In the genomic region with DNA sequence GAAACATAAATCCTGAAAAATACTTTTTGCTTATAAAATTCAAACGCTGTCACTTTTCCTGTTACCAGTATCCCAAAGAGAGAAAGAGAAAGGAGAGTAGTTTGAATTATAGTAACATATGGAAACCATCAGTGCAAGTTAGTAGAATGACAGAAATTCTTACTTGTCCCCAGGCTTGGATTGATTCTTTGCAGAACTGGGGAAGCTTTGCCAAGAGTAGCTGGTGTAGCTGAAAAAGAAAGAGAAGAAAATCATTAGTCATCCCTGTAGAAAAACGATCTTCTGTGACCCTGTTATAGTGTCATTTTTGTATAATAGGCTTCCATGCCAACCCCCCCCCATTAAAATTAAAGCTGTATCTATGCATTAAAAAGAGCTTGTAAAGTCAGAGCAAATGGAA, we compare ENCODE assay signal across 15 mouse cellular contexts.
DNase-seq lines count a peak whose midpoint lies in the region; ATAC-seq and TF ChIP-seq lines count a peak whose summit lies in the region.
"Had no signal": no experiment of that assay in that cellular context is flagged by ENCODE, and none has a peak within 500 bp of the region (broad histone marks: within the 10 kb centered on the region; RNA-seq: fewer than 3 reads in every experiment).

No protein-coding gene starts in this region.

- peaks cover 16% of the 10 kb centered on the region for H3K4me1 ChIP-seq in lung, embryonic 15.5 days
- no peaks in the 10 kb centered on the region for H3K4me1 ChIP-seq in lung, adult 2 months (ENCODE audit: control insufficient read depth, insufficient read depth, low read length)
- peaks cover 18% of the 10 kb centered on the region for H3K4me1 ChIP-seq in embryonic facial prominence, embryonic 14.5 days (ENCODE audit: control insufficient read depth, insufficient read depth, low read length)

- peak; percentile 65; the same call in 1 of the 2 replicates for ATAC-seq in lung, embryonic 15.5 days (ENCODE audit: borderline replicate concordance, extremely low read depth, low FRiP score, low TSS enrichment)
- ATAC-seq in embryonic facial prominence, embryonic 14.5 days (ENCODE audit: low read depth), result 0 out of 2 replicates have a peak, but pooled peaks have one; percentile 22
- ATAC-seq: liver, postnatal 0 days had no signal

- no peaks in the 10 kb centered on the region for H3K36me3 ChIP-seq in lung, embryonic 15.5 days
- no peaks in the 10 kb centered on the region for H3K36me3 ChIP-seq in embryonic facial prominence, embryonic 14.5 days (ENCODE audit: control insufficient read depth, insufficient read depth, low read length)
- H3K36me3 ChIP-seq: limb, embryonic 13.5 days had no signal

- no peaks in the 10 kb centered on the region for H3K27me3 ChIP-seq in lung, embryonic 15.5 days
- H3K27me3 ChIP-seq in embryonic facial prominence, embryonic 14.5 days (replicated peaks; ENCODE audit: control insufficient read depth, insufficient read depth, low read length), result no peaks in the 10 kb centered on the region
- H3K27me3 ChIP-seq: limb, embryonic 13.5 days had no signal

- no peak overlapping the region for H3K4me3 ChIP-seq in lung, embryonic 15.5 days
- no peak overlapping the region for H3K4me3 ChIP-seq in lung, adult 2 months (replicated peaks; ENCODE audit: extremely low read depth, low read depth, low read length)
- no peak overlapping the region for H3K4me3 ChIP-seq in embryonic facial prominence, embryonic 14.5 days (ENCODE audit: low read depth, low read length)
- H3K4me3 ChIP-seq: left cerebral cortex, adult 2 months; limb, embryonic 13.5 days had no signal

- no peak for TF ChIP-seq POLR2A in lung, adult 2 months (IDR thresholded peaks at IDR 0.05; ENCODE audit: borderline replicate concordance, extremely low read depth, low read depth, low read length)

- H3K9ac ChIP-seq in lung, embryonic 15.5 days, result no peak overlapping the region
- no peak overlapping the region for H3K9ac ChIP-seq in embryonic facial prominence, embryonic 14.5 days (ENCODE audit: low read depth, low read length)
- H3K9ac ChIP-seq: limb, embryonic 13.5 days; liver, postnatal 0 days had no signal

- WGBS in lung, embryonic 15.5 days, result 47% methylated on average over 2 of the region's 2 CpGs
- WGBS in lung, adult 2 months, result 61% methylated on average over 2 of the region's 2 CpGs
- 30% methylated on average over 2 of the region's 2 CpGs for WGBS in embryonic facial prominence, embryonic 14.5 days

- DNase-seq in heart, adult 9 months (ENCODE audit: low spot score in 2 of 2), result peak; percentile 18 to 46
- DNase-seq in heart, postnatal 14 days, result no peak
- DNase-seq in lung, adult 2 months, result no peak
- peak; percentile 81 for DNase-seq in embryonic facial prominence, embryonic 14.5 days (ENCODE audit: low spot score)
- peak; percentile 1 for DNase-seq in telencephalon, adult 2 months (ENCODE audit: low read depth, low spot score)
- no peak for DNase-seq in retina, embryonic 14.5 days (ENCODE audit: low spot score)
- DNase-seq: adrenal gland, postnatal 10 days; cerebellum, adult 9-10 months; gastrocnemius, postnatal 25 days; liver, postnatal 0 days; thymus, postnatal 36 days had no signal

- no peak for TF ChIP-seq CTCF in lung, adult 2 months (IDR thresholded peaks at IDR 0.05; ENCODE audit: insufficient read depth, low read length)

- no peaks in the 10 kb centered on the region for H3K9me3 ChIP-seq in lung, embryonic 15.5 days
- H3K9me3 ChIP-seq in embryonic facial prominence, embryonic 14.5 days (ENCODE audit: control insufficient read depth, low read length), result no peaks in the 10 kb centered on the region
- H3K9me3 ChIP-seq: limb, embryonic 13.5 days had no signal

- intact Hi-C loops in heart, postnatal 14 days (cut with DNase I), result no loop called here

- 0 out of 2 replicates have a peak overlapping the region, but pooled peaks have one; percentile 35 for H3K27ac ChIP-seq in lung, embryonic 15.5 days
- peak overlapping the region; percentile 52; the same call in 1 of the 2 replicates for H3K27ac ChIP-seq in embryonic facial prominence, embryonic 14.5 days (replicated peaks; ENCODE audit: low read depth, low read length)
- H3K27ac ChIP-seq: left cerebral cortex, adult 2 months had no signal

- H3K4me2 ChIP-seq in lung, embryonic 15.5 days, result no peak overlapping the region
- no peak overlapping the region for H3K4me2 ChIP-seq in embryonic facial prominence, embryonic 14.5 days (ENCODE audit: low read depth, low read length)
- H3K4me2 ChIP-seq: limb, embryonic 13.5 days; midbrain, embryonic 11.5 days had no signal

Comparison
In these comparisons a context has a peak if more than half of its experiments do, and no peak if none do; other contexts are left out.
1. DNase-seq: peak in heart, adult 9 months (2 of 2), embryonic facial prominence, embryonic 14.5 days (single experiment) and telencephalon, adult 2 months (single experiment); none in heart, postnatal 14 days (0 of 2), lung, adult 2 months (single experiment) and retina, embryonic 14.5 days (single experiment).